Mouse (Mus musculus) testis, adult 2 months (tissue): Measurements from ENCODE around the gene Mul1. TPM values are rescaled to one million over a fixed set of nuclear protein-coding genes. Genes with fewer than 3 reads are reported as not detected.

ENCODE experiments used
- H3K27ac ChIP-seq: fragments of 200-500 bp; 2 replicates; pipeline ENCODE4 v1.5.1; 2012; ENCODE audit warnings: low read depth, low read length; ENCODE audit not compliant: control insufficient read depth, insufficient read depth
- H3K27me3 ChIP-seq: fragments of 200-500 bp; 2 replicates; pipeline ENCODE4 v1.6.1; 2012; ENCODE audit warnings: mild to moderate bottlenecking, low read length, moderate library complexity; ENCODE audit not compliant: control insufficient read depth, insufficient read depth
- H3K36me3 ChIP-seq: fragments of 200-500 bp; 2 replicates; pipeline ENCODE4 v1.6.1; 2012; ENCODE audit warnings: mild to moderate bottlenecking, low read length; ENCODE audit not compliant: control insufficient read depth, insufficient read depth
- H3K4me1 ChIP-seq: fragments of 200-500 bp; 2 replicates; pipeline ENCODE4 v1.6.1; 2012; ENCODE audit warnings: low read length; ENCODE audit not compliant: control insufficient read depth, insufficient read depth
- H3K4me3 ChIP-seq: fragments of 200-500 bp; 2 replicates; pipeline ENCODE4 v1.5.1; 2012; ENCODE audit warnings: low read depth, mild to moderate bottlenecking, low read length, moderate library complexity, mixed read lengths; ENCODE audit not compliant: control insufficient read depth
- CTCF ChIP-seq: fragments of 200-500 bp; IDR thresholded peaks from 2 replicates; pipeline ENCODE4 v1.5.1; 2012; ENCODE audit warnings: low read depth, mild to moderate bottlenecking, inconsistent platforms, low read length, moderate library complexity; ENCODE audit not compliant: control insufficient read depth, insufficient read depth, insufficient replicate concordance
- POLR2A ChIP-seq: fragments of 200-500 bp; IDR thresholded peaks from 2 replicates; pipeline ENCODE4 v1.6.1; 2012; ENCODE audit warnings: low read depth, mild to moderate bottlenecking, inconsistent platforms, low read length, moderate library complexity; ENCODE audit not compliant: control insufficient read depth
- polyA plus RNA-seq: library from polyadenylated mRNA; depleted of rRNA; stranded (reverse); fragments of >200 nt; gene quantifications from 2 replicates; pipeline ENCODE4 v1.2.3, GENCODE M21; 2012

Mul1 gene
- polyA plus RNA-seq, 1 experiment, result 54.2 TPM

- Histone ChIP-seq H3K27me3 (no peaks in the 10 kb centered on the region), H3K27ac (no peak overlapping the region), H3K4me3 (no peak overlapping the region), H3K36me3 (no peaks in the 10 kb centered on the region), H3K4me1 (no peaks in the 10 kb centered on the region)
- TF ChIP-seq POLR2A (no peak), CTCF (no peak)
Observed at GRCm38 (mm10) chr4:138407479-138408194, 26.8 kb upstream of the Mul1 start.

- Histone ChIP-seq H3K36me3 (no peaks in the 10 kb centered on the region), H3K27ac (no peak overlapping the region), H3K27me3 (no peaks in the 10 kb centered on the region), H3K4me3 (no peak overlapping the region), H3K4me1 (no peaks in the 10 kb centered on the region)
- TF ChIP-seq CTCF (no peak), POLR2A (no peak)
Observed at GRCm38 (mm10) chr4:138411011-138411410, 23.5 kb upstream of the Mul1 start.

- H3K27ac ChIP-seq, result no peak overlapping the region
- H3K4me3 ChIP-seq, result no peak overlapping the region
- H3K27me3 ChIP-seq, result no peaks in the 10 kb centered on the region
- no peaks in the 10 kb centered on the region for H3K4me1 ChIP-seq
- H3K36me3 ChIP-seq, result no peaks in the 10 kb centered on the region
- TF ChIP-seq CTCF (no peak), POLR2A (no peak)
Observed at GRCm38 (mm10) chr4:138411504-138412121, 22.9 kb upstream of the Mul1 start.

- Histone ChIP-seq H3K27ac (no peak overlapping the region), H3K4me3 (no peak overlapping the region), H3K4me1 (no peaks in the 10 kb centered on the region), H3K36me3 (no peaks in the 10 kb centered on the region), H3K27me3 (no peaks in the 10 kb centered on the region)
- no peak for TF ChIP-seq CTCF
- no peak for TF ChIP-seq POLR2A
Observed at GRCm38 (mm10) chr4:138414725-138415124, 19.7 kb upstream of the Mul1 start.

GRCm38 (mm10) chr4:138415991-138416390 lies 18.5 kb upstream of the Mul1 start:
- TF ChIP-seq CTCF, result no peak
- no peak for TF ChIP-seq POLR2A
- Histone ChIP-seq H3K27ac (no peak overlapping the region), H3K27me3 (no peaks in the 10 kb centered on the region), H3K4me1 (no peaks in the 10 kb centered on the region), H3K4me3 (no peak overlapping the region), H3K36me3 (no peaks in the 10 kb centered on the region)

GRCm38 (mm10) chr4:138416414-138416813 lies 18.1 kb upstream of the Mul1 start:
- H3K4me1 ChIP-seq, result no peaks in the 10 kb centered on the region
- H3K36me3 ChIP-seq, result no peaks in the 10 kb centered on the region
- TF ChIP-seq POLR2A (no peak), CTCF (no peak)
- no peaks in the 10 kb centered on the region for H3K27me3 ChIP-seq
- no peak overlapping the region for H3K4me3 ChIP-seq
- no peak overlapping the region for H3K27ac ChIP-seq

- TF ChIP-seq POLR2A, result no peak
- TF ChIP-seq CTCF, result no peak
- H3K27ac ChIP-seq, result no peak overlapping the region
- H3K36me3 ChIP-seq, result no peaks in the 10 kb centered on the region
- H3K4me1 ChIP-seq, result no peaks in the 10 kb centered on the region
- no peaks in the 10 kb centered on the region for H3K27me3 ChIP-seq
- H3K4me3 ChIP-seq, result no peak overlapping the region
Observed at GRCm38 (mm10) chr4:138417882-138418281, 16.6 kb upstream of the Mul1 start.

- Histone ChIP-seq H3K27me3 (no peaks in the 10 kb centered on the region), H3K4me1 (no peaks in the 10 kb centered on the region), H3K36me3 (no peaks in the 10 kb centered on the region), H3K27ac (no peak overlapping the region), H3K4me3 (no peak overlapping the region)
- no peak for TF ChIP-seq POLR2A
- no peak for TF ChIP-seq CTCF
Observed at GRCm38 (mm10) chr4:138418340-138418957, 16.0 kb upstream of the Mul1 start.
